Mouse (Mus musculus) heart, adult 2 months (tissue): ENCODE data around the gene Olfr1053.
"Not testable (repeated sequence)": the region's sequence is repeated elsewhere in the genome, so short reads cannot be mapped to it uniquely, and the experiment has no call there.

Source experiments
- CTCF ChIP-seq: fragments of 200-600 bp; IDR thresholded peaks from 2 replicates; pipeline ENCODE4 v1.8.1; 2022; ENCODE audit warnings: antibody characterized with exemption, mild to moderate bottlenecking, moderate library complexity
- EP300 ChIP-seq: fragments of 200-500 bp; IDR thresholded peaks from 2 replicates; pipeline ENCODE4 v1.6.1; 2011; ENCODE audit warnings: low read depth, low read length, control low read depth; ENCODE audit not compliant: insufficient read depth
- POLR2A ChIP-seq: fragments of 200-500 bp; IDR thresholded peaks from 2 replicates; pipeline ENCODE4 v1.6.1; 2011; ENCODE audit warnings: mild to moderate bottlenecking, low read depth, low read length, control low read depth; ENCODE audit not compliant: insufficient read depth

GRCm38 (mm10) chr2:86278988-86279387, 36.1 kb downstream of the Olfr1053 start, which contains the start of gene Olfr1051:
- TF ChIP-seq EP300, CTCF, POLR2A: not testable (repeated sequence)
